In genomic region chrX:106185706-106186105, GRCm38 (mm10) we compare ENCODE assay signal across 8 mouse cellular contexts. TPM values are rescaled to one million over a fixed set of nuclear protein-coding genes. Genes with fewer than 3 reads are reported as not detected.
A peak's percentile ranks its signal among the peaks of the same experiment; 100 is the strongest.
DNase-seq lines count a peak whose midpoint lies in the region; ATAC-seq lines count a peak whose summit lies in the region.

No protein-coding gene starts in this region.

- no peak for ATAC-seq in forebrain, embryonic 15.5 days (replicated peaks)
- ATAC-seq in liver, embryonic 13.5 days (ENCODE audit: low read depth) = no peak
- no peak for ATAC-seq in CD4-positive, CD25-positive, alpha-beta regulatory T cell, adult 4 months

- no peaks in the 10 kb centered on the region for H3K36me3 ChIP-seq in forebrain, embryonic 15.5 days
- H3K36me3 ChIP-seq in liver, embryonic 13.5 days = no peaks in the 10 kb centered on the region

- H3K27ac ChIP-seq in forebrain, embryonic 15.5 days (replicated peaks) = peak overlapping the region; percentile 93
- H3K27ac ChIP-seq in liver, embryonic 13.5 days = peak overlapping the region; percentile 32; the same call in 1 of the 2 replicates

- H3K9me3 ChIP-seq in forebrain, embryonic 15.5 days = no peaks in the 10 kb centered on the region
- H3K9me3 ChIP-seq in liver, embryonic 13.5 days (replicated peaks) = no peaks in the 10 kb centered on the region

- peak overlapping the region; percentile 42 for H3K4me2 ChIP-seq in forebrain, embryonic 15.5 days (replicated peaks)
- peak overlapping the region; percentile 68; the same call in 1 of the 2 replicates for H3K4me2 ChIP-seq in liver, embryonic 13.5 days

- H3K4me1 ChIP-seq in forebrain, embryonic 15.5 days = peaks cover 32% of the 10 kb centered on the region
- H3K4me1 ChIP-seq in liver, embryonic 13.5 days (replicated peaks) = peaks cover 29% of the 10 kb centered on the region

- WGBS in forebrain, embryonic 15.5 days = 22% methylated on average over 5 of the region's 5 CpGs
- 51% methylated on average over 5 of the region's 5 CpGs for WGBS in liver, embryonic 13.5 days (ENCODE audit: insufficient replicate concordance)

- no peaks in the 10 kb centered on the region for H3K27me3 ChIP-seq in forebrain, embryonic 15.5 days
- peaks cover 2% of the 10 kb centered on the region; the same call in 1 of the 2 replicates for H3K27me3 ChIP-seq in liver, embryonic 13.5 days

- no peak overlapping the region for H3K4me3 ChIP-seq in forebrain, embryonic 15.5 days
- no peak overlapping the region for H3K4me3 ChIP-seq in liver, embryonic 13.5 days (replicated peaks)

- intact Hi-C loops in left cerebral cortex, postnatal 25 days (cut with DNase I) = loop anchor here (5.0 to 10.0 kb wide), 3 partner anchors 158 to 261 kb away; partner anchors contain the start of genes Atp7a, Atrx and Magt1

- H3K9ac ChIP-seq in forebrain, embryonic 15.5 days (replicated peaks) = no peak overlapping the region
- no peak overlapping the region for H3K9ac ChIP-seq in liver, embryonic 13.5 days

- DNase-seq in 3134 (ENCODE audit: extremely low read depth, insufficient read length, low spot score) (peak; percentile 42), ES-CJ7 (ENCODE audit: low read depth, low spot score) (peak; percentile 54)
- DNase-seq in liver, embryonic 13.5 days = no peak
- DNase-seq in left cerebral cortex, postnatal 25 days (ENCODE audit: low spot score in 2 of 2) = no peak
- DNase-seq in cerebellum, adult 11-12 months = no peak
- DNase-seq in natural killer cell, adult 2 months (ENCODE audit: low spot score in 2 of 2) = no peak

RNA-seq across cellular contexts. Expression of gene Pgk1, which starts 1.2 kb away (rescaled TPM):
- 262 and 269 TPM in 2 replicates for polyA plus RNA-seq in forebrain, embryonic 15.5 days (2015; fragmentation: Nextera tagmentation; extraction: Ambion mirVana)
- 172 and 182 TPM in 2 replicates for polyA plus RNA-seq in liver, embryonic 13.5 days (2015; fragmentation: Nextera tagmentation; extraction: Ambion mirVana)
- 100 to 1,000 TPM; 128 to 183 TPM for polyA plus RNA-seq in CD4-positive, CD25-positive, alpha-beta regulatory T cell, adult 4 months (2017; shearing (Covaris generic))
- 100 to 1,000 TPM; 441 to 492 TPM for total RNA-seq in left cerebral cortex, postnatal 25 days (2021)

RNA-seq across cellular contexts. Expression of gene Taf9b, which starts 35.3 kb away (rescaled TPM):
- 11.4 and 14.5 TPM in 2 replicates for polyA plus RNA-seq in forebrain, embryonic 15.5 days (2015; fragmentation: Nextera tagmentation; extraction: Ambion mirVana)
- 6.9 and 8.3 TPM in 2 replicates for polyA plus RNA-seq in liver, embryonic 13.5 days (2015; fragmentation: Nextera tagmentation; extraction: Ambion mirVana)
- 10 to 100 TPM; 44.2 to 52.8 TPM for polyA plus RNA-seq in CD4-positive, CD25-positive, alpha-beta regulatory T cell, adult 4 months (2017; shearing (Covaris generic))
- total RNA-seq in left cerebral cortex, postnatal 25 days (2021) = 10 to 100 TPM; 21.3 to 23.3 TPM

RNA-seq across cellular contexts. Expression of gene Tlr13, which starts 42.7 kb away (rescaled TPM):
- polyA plus RNA-seq in forebrain, embryonic 15.5 days (2015; fragmentation: Nextera tagmentation; extraction: Ambion mirVana) = 0.23 and 0.33 TPM in 2 replicates
- 0.43 and 0.67 TPM in 2 replicates for polyA plus RNA-seq in liver, embryonic 13.5 days (2015; fragmentation: Nextera tagmentation; extraction: Ambion mirVana)
- not detected for polyA plus RNA-seq in CD4-positive, CD25-positive, alpha-beta regulatory T cell, adult 4 months (2017; shearing (Covaris generic))
- 1 to 10 TPM; 1.3 to 1.9 TPM for total RNA-seq in left cerebral cortex, postnatal 25 days (2021)

Comparison
In these comparisons a context has a peak if more than half of its experiments do, and no peak if none do; other contexts are left out.
1. DNase-seq: peak in 3134 (single experiment) and ES-CJ7 (single experiment); none in liver, embryonic 13.5 days (single experiment), left cerebral cortex, postnatal 25 days (0 of 2), cerebellum, adult 11-12 months (single experiment) and natural killer cell, adult 2 months (0 of 2).